Comparison of ENCODE assay signal across 18 mouse cellular contexts in genomic region chr15:80928811-80929355, GRCm38 (mm10). TPM values are rescaled to one million over a fixed set of nuclear protein-coding genes. Genes with fewer than 3 reads are reported as not detected.
DNase-seq lines count a peak whose midpoint lies in the region; ATAC-seq and TF ChIP-seq lines count a peak whose summit lies in the region.
"Had no signal": no experiment of that assay in that cellular context is flagged by ENCODE, and none has a peak within 500 bp of the region (broad histone marks: within the 10 kb centered on the region; RNA-seq: fewer than 3 reads in every experiment).

No protein-coding gene starts in this region.

- H3K4me2 ChIP-seq in liver, embryonic 13.5 days = no peak overlapping the region
- no peak overlapping the region for H3K4me2 ChIP-seq in liver, embryonic 11.5 days
- H3K4me2 ChIP-seq in liver, postnatal 0 days (ENCODE audit: low read depth, low read length) = no peak overlapping the region
- H3K4me2 ChIP-seq: neural tube, embryonic 13.5 days had no signal

- H3K9me3 ChIP-seq in liver, embryonic 13.5 days (replicated peaks) = no peaks in the 10 kb centered on the region
- H3K9me3 ChIP-seq in liver, embryonic 11.5 days (ENCODE audit: control insufficient read depth, low read length) = no peaks in the 10 kb centered on the region
- H3K9me3 ChIP-seq in ES-Bruce4 (replicated peaks; ENCODE audit: control insufficient read depth, insufficient read depth, low read length, poor library complexity, severe bottlenecking) = no peaks in the 10 kb centered on the region
- H3K9me3 ChIP-seq in liver, postnatal 0 days (ENCODE audit: low read length) = no peaks in the 10 kb centered on the region
- H3K9me3 ChIP-seq: neural tube, embryonic 13.5 days had no signal

- H3K27me3 ChIP-seq in liver, embryonic 13.5 days = no peaks in the 10 kb centered on the region
- H3K27me3 ChIP-seq in liver, embryonic 11.5 days (replicated peaks; ENCODE audit: control insufficient read depth, insufficient read depth, low read length) = no peaks in the 10 kb centered on the region
- no peaks in the 10 kb centered on the region for H3K27me3 ChIP-seq in ES-Bruce4 (ENCODE audit: control insufficient read depth, insufficient read depth, low read length, poor library complexity, severe bottlenecking)
- H3K27me3 ChIP-seq in liver, postnatal 0 days (ENCODE audit: insufficient read depth, low read length) = no peaks in the 10 kb centered on the region
- H3K27me3 ChIP-seq: neural tube, embryonic 13.5 days; Patski had no signal

- WGBS in liver, embryonic 13.5 days (ENCODE audit: insufficient replicate concordance) = 84% methylated on average over 20 of the region's 20 CpGs
- 87% methylated on average over 20 of the region's 20 CpGs for WGBS in liver, embryonic 11.5 days
- WGBS in liver, postnatal 0 days (ENCODE audit: insufficient replicate concordance) = 84% methylated on average over 20 of the region's 20 CpGs

- TF ChIP-seq EP300 in ES-Bruce4 (IDR thresholded peaks at IDR 0.05; ENCODE audit: insufficient read depth, low read depth, low read length) = peak; percentile 59; the same call in 1 of the 2 replicates
- no peak for TF ChIP-seq EP300 in liver, postnatal 0 days (IDR thresholded peaks at IDR 0.05; ENCODE audit: low read depth)

- peaks cover 17% of the 10 kb centered on the region for H3K4me1 ChIP-seq in liver, embryonic 13.5 days (replicated peaks)
- no peaks in the 10 kb centered on the region; the same call in 1 of the 2 replicates for H3K4me1 ChIP-seq in liver, embryonic 11.5 days (replicated peaks; ENCODE audit: control insufficient read depth, insufficient read depth, low read length)
- no peaks in the 10 kb centered on the region for H3K4me1 ChIP-seq in ES-Bruce4 (ENCODE audit: control insufficient read depth, insufficient read depth, low read length)
- H3K4me1 ChIP-seq in liver, postnatal 0 days (ENCODE audit: insufficient read depth) = no peaks in the 10 kb centered on the region
- H3K4me1 ChIP-seq: neural tube, embryonic 13.5 days had no signal

- no peak overlapping the region for H3K27ac ChIP-seq in liver, embryonic 13.5 days
- H3K27ac ChIP-seq in liver, embryonic 11.5 days (ENCODE audit: low read depth, low read length) = no peak overlapping the region
- H3K27ac ChIP-seq in ES-Bruce4 (ENCODE audit: insufficient read depth, low read length) = no peak overlapping the region
- no peak overlapping the region for H3K27ac ChIP-seq in liver, postnatal 0 days (ENCODE audit: low read depth)
- H3K27ac ChIP-seq: neural tube, embryonic 13.5 days had no signal

- TF ChIP-seq CTCF in ES-Bruce4 (IDR thresholded peaks at IDR 0.05; ENCODE audit: low read depth, low read length) = no peak
- no peak for TF ChIP-seq CTCF in liver, postnatal 0 days (IDR thresholded peaks at IDR 0.05; ENCODE audit: low read depth)

- no peak for TF ChIP-seq POLR2A in ES-Bruce4 (IDR thresholded peaks at IDR 0.05; ENCODE audit: insufficient read depth, low read length)

- H3K36me3 ChIP-seq in liver, embryonic 13.5 days = peaks cover 88% of the 10 kb centered on the region
- H3K36me3 ChIP-seq in liver, embryonic 11.5 days (ENCODE audit: control insufficient read depth, insufficient read depth, low read length) = peaks cover 34% of the 10 kb centered on the region
- H3K36me3 ChIP-seq in ES-Bruce4 (ENCODE audit: control insufficient read depth, insufficient read depth, low read length, poor library complexity, severe bottlenecking) = no peaks in the 10 kb centered on the region
- peaks cover 71% of the 10 kb centered on the region for H3K36me3 ChIP-seq in liver, postnatal 0 days (replicated peaks; ENCODE audit: insufficient read depth, low read length)

- H3K4me3 ChIP-seq in liver, embryonic 13.5 days (replicated peaks) = no peak overlapping the region
- H3K4me3 ChIP-seq in liver, embryonic 11.5 days (ENCODE audit: low read depth, low read length) = no peak overlapping the region
- peak overlapping the region; percentile 45 for H3K4me3 ChIP-seq in ES-Bruce4 (ENCODE audit: low read depth, low read length)
- H3K4me3 ChIP-seq in liver, postnatal 0 days (ENCODE audit: low read depth, low read length) = no peak overlapping the region
- H3K4me3 ChIP-seq: neural tube, embryonic 13.5 days had no signal

- no peak overlapping the region for H3K9ac ChIP-seq in liver, embryonic 13.5 days
- H3K9ac ChIP-seq in liver, embryonic 11.5 days (ENCODE audit: low read depth, low read length) = no peak overlapping the region
- peak overlapping the region; percentile 46; the same call in 1 of the 2 replicates for H3K9ac ChIP-seq in ES-Bruce4 (ENCODE audit: low read depth, poor library complexity, severe bottlenecking)
- H3K9ac ChIP-seq in liver, postnatal 0 days (replicated peaks) = no peak overlapping the region
- H3K9ac ChIP-seq: neural tube, embryonic 13.5 days had no signal

- peak; percentile 10; the same call in 1 of the 2 replicates for ATAC-seq in liver, embryonic 13.5 days (ENCODE audit: low read depth)
- no peak for ATAC-seq in liver, embryonic 11.5 days (replicated peaks; ENCODE audit: low FRiP score)
- peak; percentile 57; the same call in 1 of the 2 replicates for ATAC-seq in liver, postnatal 0 days
- ATAC-seq: forebrain, embryonic 14.5 days; Patski had no signal

- no peak for DNase-seq in liver, embryonic 13.5 days
- DNase-seq in liver, embryonic 11.5 days (ENCODE audit: low spot score) = no peak
- peak; percentile 75 for DNase-seq in R1 (ENCODE audit: low read depth, low spot score)
- no peak for DNase-seq in liver, postnatal 0 days
- DNase-seq in urinary bladder, postnatal 25 days (ENCODE audit: low spot score) = no peak
- no peak for DNase-seq in spleen, postnatal 14 days (ENCODE audit: low spot score in 2 of 2)
- DNase-seq in cerebellum, postnatal 10 days = no peak
- DNase-seq: adrenal gland, adult 8-10 months; gastrocnemius, postnatal 14 days; heart, postnatal 10 days; kidney, adult 8-10 months; kidney, postnatal 36 days; lung, adult 2 months; right cerebral cortex, postnatal 4 days had no signal

RNA-seq across cellular contexts. Expression of gene Adsl, which starts 19.4 kb away (rescaled TPM):
- 131 and 134 TPM in 2 replicates for polyA plus RNA-seq in liver, embryonic 13.5 days (2015; fragmentation: Nextera tagmentation; extraction: Ambion mirVana)
- 256 and 262 TPM in 2 replicates for polyA plus RNA-seq in liver, embryonic 11.5 days (2014; fragmentation: Nextera tagmentation; extraction: Ambion mirVana)
- polyA plus RNA-seq in ES-Bruce4 (2011; ENCODE audit: insufficient read depth, insufficient read length, low read depth, missing spikeins) = 69.6 and 77.6 TPM in 2 replicates
- 28.9 and 37.0 TPM in 2 replicates for polyA plus RNA-seq in liver, postnatal 0 days (2015; fragmentation: Nextera tagmentation; extraction: Ambion mirVana)

RNA-seq across cellular contexts. Expression of gene Sgsm3, which starts 48.7 kb away (rescaled TPM):
- polyA plus RNA-seq in liver, embryonic 13.5 days (2015; fragmentation: Nextera tagmentation; extraction: Ambion mirVana) = 12.9 and 14.3 TPM in 2 replicates
- polyA plus RNA-seq in liver, embryonic 11.5 days (2014; fragmentation: Nextera tagmentation; extraction: Ambion mirVana) = 28.5 and 28.8 TPM in 2 replicates
- polyA plus RNA-seq in ES-Bruce4 (2011; ENCODE audit: insufficient read depth, insufficient read length, low read depth, missing spikeins) = 18.0 and 21.4 TPM in 2 replicates
- polyA plus RNA-seq in liver, postnatal 0 days (2015; fragmentation: Nextera tagmentation; extraction: Ambion mirVana) = 5.4 and 7.5 TPM in 2 replicates
